Mouse (Mus musculus): ENCODE data around the gene Clec16a.

GRCm38 (mm10) chr16:10637898-10638297 lies 92.8 kb downstream of the Clec16a start:
- no peak for TF ChIP-seq CTCF (IDR thresholded peaks at IDR 0.05; ENCODE audit: control insufficient read depth, insufficient read depth, low read length)
- no peak for TF ChIP-seq POLR2A (IDR thresholded peaks at IDR 0.05; ENCODE audit: borderline replicate concordance, control insufficient read depth, low read depth, low read length)
